Mouse (Mus musculus) left cerebral cortex, postnatal 10 days (tissue): ENCODE results near the gene Klhl35. TPM values are rescaled to one million over a fixed set of nuclear protein-coding genes. Genes with fewer than 3 reads are reported as not detected.

Experiments
- total RNA-seq, 2 experiments: library from RNA; stranded (reverse); gene quantifications; 2 replicates each; pipeline ENCODE4 v1.2.3; 2021

Klhl35 gene
- total RNA-seq, 2 experiments from 2014 or later, result 1.4 to 2.6 TPM

Other genes with a start within 250 kb of the Klhl35 start
- under 1 TPM in 1 of 2 experiments, not detected in 1; 0.49 TPM for gene Mogat2, start 227.4 kb upstream of the Klhl35 start, total RNA-seq
- gene Map6, start 198.6 kb upstream of the Klhl35 start, total RNA-seq, result 100 to 1,000 TPM; 231 to 242 TPM
- gene Serpinh1, start 112.8 kb upstream of the Klhl35 start, total RNA-seq, result 10 to 100 TPM; 46.7 to 49.4 TPM
- gene Gdpd5, start 84.6 kb upstream of the Klhl35 start, total RNA-seq, result 10 to 100 TPM; 34.2 to 35.5 TPM
- 100 to 1,000 TPM; 266 to 286 TPM for gene Rps3, start 17.7 kb downstream of the Klhl35 start, total RNA-seq
- 100 to 1,000 TPM; 167 to 196 TPM for gene Arrb1, start 69.5 kb downstream of the Klhl35 start, total RNA-seq
- gene Tpbgl, start 161.1 kb downstream of the Klhl35 start, total RNA-seq, result 1 to 10 TPM; 3.3 TPM
- 10 to 100 TPM; 15.4 to 15.8 TPM for gene Slco2b1, start 245.3 kb downstream of the Klhl35 start, total RNA-seq